Mouse (Mus musculus) liver, adult 2 months (tissue): ENCODE measurements around the gene 1700001P01Rik.

Experiments used
- CTCF ChIP-seq: fragments of 200-500 bp; IDR thresholded peaks from 2 replicates; pipeline ENCODE4 v1.5.1; 2011; ENCODE audit warnings: low read depth, low read length, control low read depth
- POLR2A ChIP-seq: fragments of 200-500 bp; IDR thresholded peaks from 2 replicates; pipeline ENCODE4 v1.6.1; 2011; ENCODE audit warnings: low read length, control low read depth; ENCODE audit not compliant: insufficient read depth; ENCODE audit errors: extremely low read depth

- no peak for TF ChIP-seq POLR2A
- TF ChIP-seq CTCF, result no peak
Measured at GRCm38 (mm10) chr11:97825295-97825694, 49.6 kb upstream of the 1700001P01Rik start.
